Mouse (Mus musculus) cerebellum, postnatal 14 days (tissue): ENCODE measurements at regions not wholly inside any gene's neighbourhood (a gene's known extent, or its start where the extent isn't known, plus 50 kb on each side); places are given as distances from the start of the nearest gene placed in this dataset.
A peak's percentile ranks its signal among the peaks of the same experiment; 100 is the strongest.

ENCODE experiments used
- DNase-seq, 2 experiments: peaks; one replicate each; pipeline ENCODE4 v3.0.0; 2021; ENCODE audit warnings: mixed read lengths in 2 of 2

DNA sequence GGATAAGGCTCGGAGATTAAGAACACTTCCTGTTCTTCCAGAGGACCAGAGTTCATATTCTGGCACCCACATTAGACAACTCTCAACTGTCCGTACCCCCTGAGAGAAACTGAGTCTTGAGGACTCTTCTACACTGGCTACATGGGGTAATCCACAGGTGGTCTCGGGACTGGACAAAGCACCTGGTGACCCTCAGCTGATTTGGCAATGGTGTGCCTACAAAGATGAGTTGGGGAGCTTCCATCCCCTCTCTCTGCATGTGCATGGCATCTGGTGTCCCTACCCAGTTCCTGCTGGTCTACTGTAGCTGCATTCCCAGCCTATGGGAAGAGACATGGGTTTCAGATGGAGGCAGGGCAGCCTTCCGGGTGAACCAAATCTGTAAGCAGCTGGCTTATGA is 61.2 kb upstream of the Kcnj15 start:
- no peak for DNase-seq

DNA sequence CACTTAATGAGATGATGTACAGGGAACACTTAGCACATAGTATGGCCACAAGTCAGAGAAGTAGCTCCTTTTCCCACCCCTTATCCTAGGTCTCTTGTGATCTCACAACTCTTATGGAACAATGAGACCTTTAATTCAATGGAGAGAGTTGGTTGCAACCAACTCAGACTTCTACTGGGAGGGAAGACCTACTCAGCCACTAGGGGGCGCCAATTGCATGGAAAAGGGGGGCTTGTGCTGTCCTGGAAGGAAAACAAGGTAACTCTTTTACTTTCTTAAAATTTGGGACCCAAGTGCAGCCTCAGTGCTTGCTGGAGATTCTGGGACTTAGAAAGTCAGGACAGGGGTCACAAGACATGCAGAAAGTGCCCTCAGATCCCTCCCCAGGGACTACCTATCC is 60.7 kb upstream of the Kcnj15 start:
- peak; percentile 78 to 88 for DNase-seq

- DNase-seq: no peak
Measured at GRCm38 (mm10) chr16:95198795-95199563, 58.4 kb upstream of the Kcnj15 start.

- peak; percentile 43 to 54 for DNase-seq
Measured at GRCm38 (mm10) chr16:95202126-95202883, 55.1 kb upstream of the Kcnj15 start.

GRCm38 (mm10) chr16:95203026-95203425 is 54.3 kb upstream of the Kcnj15 start:
- peak; percentile 88 to 89 for DNase-seq

DNA sequence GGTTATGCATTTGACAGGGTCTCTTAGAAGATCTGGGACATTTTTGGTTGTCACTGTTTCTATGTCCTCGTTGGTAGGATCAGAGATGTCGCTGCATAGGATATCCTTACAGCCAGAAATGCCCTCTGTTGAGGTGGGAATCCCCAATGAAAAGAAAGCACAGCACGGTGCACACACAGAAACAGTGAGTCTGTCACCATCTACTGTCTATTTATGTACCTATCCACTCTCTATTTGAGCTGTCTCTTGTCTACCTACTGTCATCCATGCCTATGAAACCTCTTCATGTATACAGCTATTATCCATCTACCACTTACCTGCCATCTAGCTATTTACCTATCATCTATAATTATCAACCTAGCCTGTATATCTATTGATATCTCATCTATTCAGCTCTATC is 53.6 kb upstream of the Kcnj15 start:
- DNase-seq: no peak

GRCm38 (mm10) chr16:95204507-95204906 is 52.9 kb upstream of the Kcnj15 start:
- no peak for DNase-seq

DNA sequence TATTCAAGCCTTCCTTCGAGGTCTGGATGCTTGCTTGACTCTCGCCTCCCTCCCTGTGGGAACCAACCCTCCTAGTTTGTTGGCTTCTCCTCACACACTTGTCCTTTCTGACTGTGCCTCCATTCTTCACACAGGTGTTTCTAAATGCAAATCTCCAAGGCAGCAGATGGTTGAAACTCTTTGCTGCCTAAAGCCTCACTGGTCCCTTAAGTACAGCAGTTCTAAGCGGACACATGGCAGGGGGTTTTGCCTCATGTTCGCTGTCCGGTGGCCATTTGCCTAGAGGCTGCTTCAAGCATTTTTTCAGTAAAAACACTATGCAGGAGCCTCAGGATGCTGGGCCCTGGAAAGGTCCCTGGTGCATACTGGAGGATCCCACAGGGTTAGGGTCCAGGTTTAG is 50.9 kb upstream of the Kcnj15 start:
- no peak for DNase-seq

- DNase-seq: no peak
Measured at GRCm38 (mm10) chr16:95207547-95207946, 49.8 kb upstream of the Kcnj15 start.
